In the genomic region with DNA sequence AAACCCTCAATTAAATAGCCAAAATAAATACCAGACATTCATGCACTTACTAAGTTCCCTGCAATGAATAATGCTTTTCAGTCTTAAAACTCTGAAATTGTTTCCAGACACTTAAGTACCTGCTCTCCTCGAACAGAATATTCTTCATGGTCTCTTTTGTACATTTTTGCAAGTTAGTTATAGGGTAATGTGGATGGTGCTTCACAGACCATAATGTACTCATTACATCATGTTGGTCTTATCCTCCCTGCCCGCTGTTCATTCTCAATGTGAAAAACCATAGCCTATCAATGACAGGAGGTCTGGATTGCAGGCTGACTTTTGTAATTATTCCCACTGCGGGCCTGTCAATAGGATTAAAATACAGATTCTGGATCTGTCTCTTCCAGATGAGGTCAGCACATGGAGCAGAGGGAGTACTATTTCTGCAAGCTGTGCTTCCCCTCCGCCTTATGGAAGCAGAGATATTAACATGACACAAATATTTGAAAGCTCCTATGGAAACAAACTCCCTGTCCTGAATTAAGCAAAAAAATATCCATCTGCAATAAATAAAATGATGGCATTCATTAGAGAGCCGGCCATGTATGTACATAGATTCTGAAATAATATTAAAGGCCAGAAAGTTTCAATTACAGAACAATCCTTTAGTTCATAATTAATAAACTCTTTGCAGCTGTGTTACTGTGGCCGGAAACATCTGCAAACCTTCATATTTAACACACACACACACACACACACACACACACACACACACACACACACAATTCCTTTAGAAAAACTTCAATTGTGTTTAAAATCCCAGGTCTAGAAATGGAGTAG, we compare ENCODE assay signal across 30 mouse cellular contexts. TPM values are rescaled to one million over a fixed set of nuclear protein-coding genes. Genes with fewer than 3 reads are reported as not detected.
DNase-seq lines count a peak whose midpoint lies in the region; ATAC-seq and TF ChIP-seq lines count a peak whose summit lies in the region.
"Had no signal": no experiment of that assay in that cellular context is flagged by ENCODE, and none has a peak within 500 bp of the region (broad histone marks: within the 10 kb centered on the region; RNA-seq: fewer than 3 reads in every experiment).

No protein-coding gene starts in this region.

- no peaks in the 10 kb centered on the region for H3K27me3 ChIP-seq in heart, embryonic 15.5 days
- H3K27me3 ChIP-seq in neural tube, embryonic 15.5 days (replicated peaks): no peaks in the 10 kb centered on the region
- H3K27me3 ChIP-seq in embryonic facial prominence, embryonic 14.5 days (replicated peaks; ENCODE audit: control insufficient read depth, insufficient read depth, low read length): no peaks in the 10 kb centered on the region
- no peaks in the 10 kb centered on the region for H3K27me3 ChIP-seq in limb, embryonic 14.5 days (ENCODE audit: control insufficient read depth, insufficient read depth, low read length)
- no peaks in the 10 kb centered on the region for H3K27me3 ChIP-seq in midbrain, embryonic 13.5 days
- H3K27me3 ChIP-seq in forebrain, embryonic 16.5 days (replicated peaks; ENCODE audit: control insufficient read depth, insufficient read depth, low read length): no peaks in the 10 kb centered on the region
- H3K27me3 ChIP-seq: forebrain, embryonic 13.5 days; heart, embryonic 12.5 days; liver, embryonic 13.5 days; megakaryocyte, embryonic 14.5 days; midbrain, embryonic 12.5 days; Patski had no signal

- H3K4me1 ChIP-seq in heart, embryonic 15.5 days (replicated peaks): no peaks in the 10 kb centered on the region
- H3K4me1 ChIP-seq in neural tube, embryonic 15.5 days: 0 out of 2 replicates have a peak, but pooled peaks cover 3% of the 10 kb centered on the region
- H3K4me1 ChIP-seq in embryonic facial prominence, embryonic 14.5 days (ENCODE audit: control insufficient read depth, insufficient read depth, low read length): no peaks in the 10 kb centered on the region
- peaks cover 14% of the 10 kb centered on the region for H3K4me1 ChIP-seq in limb, embryonic 14.5 days (ENCODE audit: control insufficient read depth, insufficient read depth, low read length)
- H3K4me1 ChIP-seq in midbrain, embryonic 13.5 days (replicated peaks): peaks cover 9% of the 10 kb centered on the region
- H3K4me1 ChIP-seq in forebrain, embryonic 16.5 days (replicated peaks; ENCODE audit: control insufficient read depth, insufficient read depth, low read length): no peaks in the 10 kb centered on the region
- H3K4me1 ChIP-seq: hindbrain, embryonic 10.5 days; liver, embryonic 13.5 days; megakaryocyte, embryonic 14.5 days; midbrain, embryonic 12.5 days had no signal

- ATAC-seq in heart, embryonic 15.5 days (replicated peaks; ENCODE audit: insufficient number of reproducible peaks, insufficient read depth, low FRiP score, low read depth): no peak
- no peak for ATAC-seq in neural tube, embryonic 15.5 days (ENCODE audit: low FRiP score)
- ATAC-seq in embryonic facial prominence, embryonic 14.5 days (ENCODE audit: low read depth): peak; percentile 84
- ATAC-seq in limb, embryonic 14.5 days (ENCODE audit: low FRiP score, low read depth): peak; percentile 68
- no peak for ATAC-seq in midbrain, embryonic 13.5 days
- ATAC-seq in forebrain, embryonic 16.5 days: no peak
- ATAC-seq: hindbrain, embryonic 16.5 days; lung, postnatal 0 days; Patski had no signal

- 65% methylated on average over 6 of the region's 6 CpGs for WGBS in heart, embryonic 15.5 days
- WGBS in neural tube, embryonic 15.5 days: 81% methylated on average over 6 of the region's 6 CpGs
- 31% methylated on average over 6 of the region's 6 CpGs for WGBS in embryonic facial prominence, embryonic 14.5 days
- WGBS in limb, embryonic 14.5 days: 30% methylated on average over 6 of the region's 6 CpGs
- WGBS in midbrain, embryonic 13.5 days: 70% methylated on average over 6 of the region's 6 CpGs
- 79% methylated on average over 6 of the region's 6 CpGs for WGBS in forebrain, embryonic 16.5 days

- H3K4me2 ChIP-seq in heart, embryonic 15.5 days: no peak overlapping the region
- no peak overlapping the region for H3K4me2 ChIP-seq in neural tube, embryonic 15.5 days
- no peak overlapping the region for H3K4me2 ChIP-seq in embryonic facial prominence, embryonic 14.5 days (ENCODE audit: low read depth, low read length)
- no peak overlapping the region for H3K4me2 ChIP-seq in limb, embryonic 14.5 days (replicated peaks; ENCODE audit: low read depth, low read length, severe bottlenecking)
- H3K4me2 ChIP-seq in midbrain, embryonic 13.5 days (replicated peaks): no peak overlapping the region
- H3K4me2 ChIP-seq in forebrain, embryonic 16.5 days (ENCODE audit: low read length): no peak overlapping the region
- H3K4me2 ChIP-seq: forebrain, embryonic 13.5 days; heart, embryonic 12.5 days; liver, embryonic 13.5 days; midbrain, embryonic 12.5 days had no signal

- TF ChIP-seq POLR2A in limb, embryonic 14.5 days (IDR thresholded peaks at IDR 0.05; ENCODE audit: borderline replicate concordance, extremely low read depth, insufficient read depth, insufficient read length): no peak

- H3K36me3 ChIP-seq in heart, embryonic 15.5 days: no peaks in the 10 kb centered on the region
- no peaks in the 10 kb centered on the region for H3K36me3 ChIP-seq in neural tube, embryonic 15.5 days
- no peaks in the 10 kb centered on the region for H3K36me3 ChIP-seq in embryonic facial prominence, embryonic 14.5 days (ENCODE audit: control insufficient read depth, insufficient read depth, low read length)
- no peaks in the 10 kb centered on the region for H3K36me3 ChIP-seq in limb, embryonic 14.5 days (ENCODE audit: control insufficient read depth, insufficient read depth, low read length)
- H3K36me3 ChIP-seq in midbrain, embryonic 13.5 days: no peaks in the 10 kb centered on the region
- H3K36me3 ChIP-seq in forebrain, embryonic 16.5 days (ENCODE audit: control insufficient read depth, insufficient read depth): no peaks in the 10 kb centered on the region
- H3K36me3 ChIP-seq: hindbrain, embryonic 10.5 days; liver, embryonic 13.5 days; midbrain, embryonic 12.5 days had no signal

- peak overlapping the region; percentile 9; the same call in 1 of the 2 replicates for H3K27ac ChIP-seq in heart, embryonic 15.5 days
- H3K27ac ChIP-seq in neural tube, embryonic 15.5 days (replicated peaks): 0 out of 2 replicates have a peak overlapping the region, but pooled peaks have one; percentile 23
- no peak overlapping the region; the same call in 1 of the 2 replicates for H3K27ac ChIP-seq in embryonic facial prominence, embryonic 14.5 days (replicated peaks; ENCODE audit: low read depth, low read length)
- H3K27ac ChIP-seq in limb, embryonic 14.5 days (replicated peaks; ENCODE audit: low read depth, low read length): peak overlapping the region; percentile 52; the same call in 1 of the 2 replicates
- H3K27ac ChIP-seq in midbrain, embryonic 13.5 days: no peak overlapping the region
- no peak overlapping the region for H3K27ac ChIP-seq in forebrain, embryonic 16.5 days (ENCODE audit: low read length)
- H3K27ac ChIP-seq: forebrain, embryonic 13.5 days; hindbrain, embryonic 10.5 days; liver, embryonic 13.5 days; midbrain, embryonic 12.5 days had no signal

- DNase-seq in heart, adult 9 months (ENCODE audit: low spot score in 2 of 2): no peak
- no peak for DNase-seq in neural tube, embryonic 10.5 days (ENCODE audit: extremely low spot score, low spot score)
- peak; percentile 81 for DNase-seq in embryonic facial prominence, embryonic 14.5 days (ENCODE audit: low spot score)
- peak; percentile 27 for DNase-seq in limb, embryonic 14.5 days (ENCODE audit: low spot score)
- DNase-seq: cerebellum, adult 11 months; cerebellum, adult 9-11 months; gastrocnemius, postnatal 25 days; heart, adult 18-20 months; heart, postnatal 10 days; kidney, adult 18-20 months; kidney, postnatal 4 days; left cerebral cortex, postnatal 4 days; liver, embryonic 13.5 days; lung, adult 18-20 months; lung, postnatal 4 days; spleen, adult 18-20 months; thymus, adult 2 months; thymus, postnatal 4 days had no signal

- H3K9me3 ChIP-seq in heart, embryonic 15.5 days (replicated peaks): no peaks in the 10 kb centered on the region
- no peaks in the 10 kb centered on the region for H3K9me3 ChIP-seq in neural tube, embryonic 15.5 days (replicated peaks)
- no peaks in the 10 kb centered on the region for H3K9me3 ChIP-seq in embryonic facial prominence, embryonic 14.5 days (ENCODE audit: control insufficient read depth, low read length)
- no peaks in the 10 kb centered on the region for H3K9me3 ChIP-seq in limb, embryonic 14.5 days (ENCODE audit: control insufficient read depth, low read length)
- H3K9me3 ChIP-seq in midbrain, embryonic 13.5 days: no peaks in the 10 kb centered on the region
- no peaks in the 10 kb centered on the region for H3K9me3 ChIP-seq in forebrain, embryonic 16.5 days (ENCODE audit: control insufficient read depth, low read length)
- H3K9me3 ChIP-seq: forebrain, embryonic 13.5 days; heart, embryonic 12.5 days; hindbrain, embryonic 10.5 days; liver, embryonic 13.5 days; megakaryocyte, embryonic 14.5 days; midbrain, embryonic 12.5 days had no signal

- H3K9ac ChIP-seq in heart, embryonic 15.5 days: no peak overlapping the region
- no peak overlapping the region for H3K9ac ChIP-seq in neural tube, embryonic 15.5 days (replicated peaks)
- no peak overlapping the region for H3K9ac ChIP-seq in embryonic facial prominence, embryonic 14.5 days (ENCODE audit: low read depth, low read length)
- no peak overlapping the region for H3K9ac ChIP-seq in limb, embryonic 14.5 days (ENCODE audit: low read depth, low read length, severe bottlenecking)
- no peak overlapping the region for H3K9ac ChIP-seq in midbrain, embryonic 13.5 days (replicated peaks)
- no peak overlapping the region for H3K9ac ChIP-seq in forebrain, embryonic 16.5 days (replicated peaks; ENCODE audit: low read depth, low read length)
- H3K9ac ChIP-seq: forebrain, embryonic 13.5 days; heart, embryonic 12.5 days; liver, embryonic 13.5 days; midbrain, embryonic 12.5 days had no signal

- no peak overlapping the region for H3K4me3 ChIP-seq in heart, embryonic 15.5 days
- H3K4me3 ChIP-seq in neural tube, embryonic 15.5 days (replicated peaks): no peak overlapping the region
- H3K4me3 ChIP-seq in embryonic facial prominence, embryonic 14.5 days (ENCODE audit: low read depth, low read length): no peak overlapping the region
- no peak overlapping the region for H3K4me3 ChIP-seq in limb, embryonic 14.5 days (replicated peaks; ENCODE audit: low read length)
- no peak overlapping the region for H3K4me3 ChIP-seq in midbrain, embryonic 13.5 days (replicated peaks)
- no peak overlapping the region for H3K4me3 ChIP-seq in forebrain, embryonic 16.5 days (replicated peaks; ENCODE audit: low read length)
- H3K4me3 ChIP-seq: forebrain, embryonic 13.5 days; heart, embryonic 12.5 days; hindbrain, embryonic 10.5 days; liver, embryonic 13.5 days; megakaryocyte, embryonic 14.5 days; midbrain, embryonic 12.5 days had no signal

RNA-seq across cellular contexts. Expression of gene Epha7, which starts 50.1 kb away (rescaled TPM):
- polyA plus RNA-seq in heart, embryonic 15.5 days (2015; fragmentation: Nextera tagmentation; extraction: Ambion mirVana): 27.6 and 29.2 TPM in 2 replicates
- 42.0 and 49.3 TPM in 2 replicates for polyA plus RNA-seq in neural tube, embryonic 15.5 days (2015; fragmentation: Nextera tagmentation; extraction: Ambion mirVana)
- polyA plus RNA-seq in embryonic facial prominence, embryonic 14.5 days (2014; fragmentation: Nextera tagmentation; extraction: Ambion mirVana): 30.9 and 35.9 TPM in 2 replicates
- 19.9 and 21.2 TPM in 2 replicates for polyA plus RNA-seq in limb, embryonic 14.5 days (2012; rRNA removed)
- polyA plus RNA-seq in limb, embryonic 14.5 days (2014; fragmentation: Nextera tagmentation; extraction: Ambion mirVana): 35.9 and 48.7 TPM in 2 replicates
- 61.2 and 69.2 TPM in 2 replicates for polyA plus RNA-seq in midbrain, embryonic 13.5 days (2015; fragmentation: Nextera tagmentation; extraction: Ambion mirVana)
- 58.4 and 69.8 TPM in 2 replicates for polyA plus RNA-seq in forebrain, embryonic 16.5 days (2015; fragmentation: Nextera tagmentation; extraction: Ambion mirVana)

Comparison
In these comparisons a context has a peak if more than half of its experiments do, and no peak if none do; other contexts are left out.
1. ATAC-seq: peak in embryonic facial prominence, embryonic 14.5 days (single experiment) and limb, embryonic 14.5 days (single experiment); none in heart, embryonic 15.5 days (single experiment), neural tube, embryonic 15.5 days (single experiment), midbrain, embryonic 13.5 days (single experiment) and forebrain, embryonic 16.5 days (single experiment).
2. H3K27ac ChIP-seq: peak in heart, embryonic 15.5 days (single experiment), neural tube, embryonic 15.5 days (single experiment) and limb, embryonic 14.5 days (single experiment); none in embryonic facial prominence, embryonic 14.5 days (single experiment), midbrain, embryonic 13.5 days (single experiment) and forebrain, embryonic 16.5 days (single experiment).
3. DNase-seq: peak in embryonic facial prominence, embryonic 14.5 days (single experiment) and limb, embryonic 14.5 days (single experiment); none in heart, adult 9 months (0 of 2) and neural tube, embryonic 10.5 days (single experiment).